32 mouse cellular contexts compared by ENCODE assay signal in genomic region chr15:56764019-56764418, GRCm38 (mm10).
DNase-seq lines count a peak whose midpoint lies in the region; ATAC-seq and TF ChIP-seq lines count a peak whose summit lies in the region.
"Had no signal": no experiment of that assay in that cellular context is flagged by ENCODE, and none has a peak within 500 bp of the region (broad histone marks: within the 10 kb centered on the region; RNA-seq: fewer than 3 reads in every experiment).

No protein-coding gene starts in this region.

- DNase-seq in gastrocnemius, postnatal 25 days, result peak; percentile 5
- no peak for DNase-seq in gastrocnemius, postnatal 4 days (ENCODE audit: low spot score in 2 of 2)
- peak; percentile 24 for DNase-seq in lung, embryonic 14.5 days
- no peak for DNase-seq in lung, postnatal 25 days (ENCODE audit: low spot score)
- DNase-seq in brain, adult 2 months (ENCODE audit: low read depth, low spot score), result peak; percentile 5
- DNase-seq: adrenal gland, adult 2 months; adrenal gland, postnatal 36 days; B cell, adult 2 months; cerebellum, adult 8-10 months; cerebellum, postnatal 25 days; gastrocnemius, postnatal 10 days; heart, postnatal 14 days; kidney, adult 9 months; kidney, postnatal 36 days; left cerebral cortex, postnatal 4 days; liver, postnatal 0 days; lung, postnatal 10 days; right cerebral cortex, adult 18-20 months; thymus, postnatal 4 days had no signal

- H3K4me1 ChIP-seq in lung, embryonic 14.5 days (ENCODE audit: insufficient read depth), result no peaks in the 10 kb centered on the region
- H3K4me1 ChIP-seq in small intestine, adult 2 months (ENCODE audit: control insufficient read depth, insufficient read depth, insufficient read length, low read length), result peaks cover 10% of the 10 kb centered on the region
- H3K4me1 ChIP-seq: forebrain, embryonic 15.5 days; hindbrain, embryonic 15.5 days; liver, embryonic 12.5 days had no signal

- no peak for TF ChIP-seq CTCF in lung, embryonic 14.5 days (IDR thresholded peaks at IDR 0.05; ENCODE audit: low read depth)
- TF ChIP-seq CTCF in small intestine, adult 2 months (IDR thresholded peaks at IDR 0.05; ENCODE audit: extremely low read depth, insufficient read length, insufficient replicate concordance, low read depth, low read length), result no peak

- WGBS in lung, embryonic 14.5 days, result 33% methylated on average over 5 of the region's 5 CpGs
- WGBS in small intestine, adult 2 months, result 31% methylated on average over 5 of the region's 5 CpGs

- no peak overlapping the region for H3K9ac ChIP-seq in lung, embryonic 14.5 days
- H3K9ac ChIP-seq: embryonic facial prominence, embryonic 12.5 days; forebrain, embryonic 15.5 days; heart, embryonic 13.5 days; hindbrain, embryonic 15.5 days; liver, embryonic 12.5 days; liver, postnatal 0 days; midbrain, embryonic 15.5 days had no signal

- no peaks in the 10 kb centered on the region for H3K9me3 ChIP-seq in lung, embryonic 14.5 days (ENCODE audit: low read depth, low read length)
- H3K9me3 ChIP-seq: embryonic facial prominence, embryonic 12.5 days; forebrain, embryonic 10.5 days; forebrain, embryonic 15.5 days; heart, embryonic 13.5 days; hindbrain, embryonic 10.5 days; hindbrain, embryonic 15.5 days; liver, embryonic 12.5 days; midbrain, embryonic 10.5 days; midbrain, embryonic 15.5 days had no signal

- ATAC-seq in lung, embryonic 14.5 days (ENCODE audit: insufficient read depth), result no peak; the same call in 1 of the 2 replicates
- no peak for ATAC-seq in cerebellum, adult (ENCODE audit: insufficient number of reproducible peaks, low FRiP score, low TSS enrichment)
- ATAC-seq: activated CD4-positive, CD25-positive, alpha-beta regulatory T cell, adult 4 months; forebrain, embryonic 15.5 days; liver, embryonic 12.5 days; liver, postnatal 0 days; midbrain, embryonic 15.5 days had no signal

- no peak overlapping the region for H3K4me3 ChIP-seq in lung, embryonic 14.5 days (ENCODE audit: low read depth, low read length)
- H3K4me3 ChIP-seq in small intestine, adult 2 months (ENCODE audit: low read depth, low read length), result no peak overlapping the region
- H3K4me3 ChIP-seq: embryonic facial prominence, embryonic 12.5 days; forebrain, embryonic 10.5 days; forebrain, embryonic 15.5 days; heart, embryonic 13.5 days; hindbrain, embryonic 10.5 days; hindbrain, embryonic 15.5 days; layer of hippocampus, adult 2 months; liver, embryonic 12.5 days; midbrain, embryonic 10.5 days; midbrain, embryonic 15.5 days had no signal

- H3K27me3 ChIP-seq in lung, embryonic 14.5 days (ENCODE audit: insufficient read depth, low read length), result no peaks in the 10 kb centered on the region
- no peaks in the 10 kb centered on the region for H3K27me3 ChIP-seq in small intestine, adult 2 months (ENCODE audit: control insufficient read depth, insufficient read depth, low read length)
- H3K27me3 ChIP-seq: embryonic facial prominence, embryonic 12.5 days; forebrain, embryonic 15.5 days; heart, embryonic 13.5 days; hindbrain, embryonic 15.5 days; liver, embryonic 12.5 days; midbrain, embryonic 15.5 days had no signal

- H3K36me3 ChIP-seq in lung, embryonic 14.5 days (ENCODE audit: insufficient read depth), result no peaks in the 10 kb centered on the region
- no peaks in the 10 kb centered on the region for H3K36me3 ChIP-seq in small intestine, adult 2 months (ENCODE audit: control insufficient read depth, insufficient read depth, low read length)
- H3K36me3 ChIP-seq: embryonic facial prominence, embryonic 12.5 days; forebrain, embryonic 10.5 days; forebrain, embryonic 15.5 days; heart, embryonic 13.5 days; hindbrain, embryonic 10.5 days; hindbrain, embryonic 15.5 days; liver, embryonic 12.5 days; midbrain, embryonic 10.5 days; midbrain, embryonic 15.5 days had no signal

- no peak overlapping the region for H3K4me2 ChIP-seq in lung, embryonic 14.5 days
- H3K4me2 ChIP-seq: embryonic facial prominence, embryonic 12.5 days; forebrain, embryonic 15.5 days; heart, embryonic 13.5 days; hindbrain, embryonic 15.5 days; liver, embryonic 12.5 days; midbrain, embryonic 15.5 days had no signal

- no peak overlapping the region for H3K27ac ChIP-seq in lung, embryonic 14.5 days (ENCODE audit: low read depth)
- H3K27ac ChIP-seq in small intestine, adult 2 months (ENCODE audit: insufficient read depth, low read depth, low read length), result peak overlapping the region; percentile 83
- H3K27ac ChIP-seq: embryonic facial prominence, embryonic 12.5 days; forebrain, embryonic 10.5 days; forebrain, embryonic 15.5 days; heart, embryonic 13.5 days; hindbrain, embryonic 10.5 days; hindbrain, embryonic 15.5 days; layer of hippocampus, adult 2 months; liver, embryonic 12.5 days; midbrain, embryonic 10.5 days; midbrain, embryonic 15.5 days had no signal

- TF ChIP-seq POLR2A in small intestine, adult 2 months (IDR thresholded peaks at IDR 0.05; ENCODE audit: low read depth, low read length), result no peak

Comparison
In these comparisons a context has a peak if more than half of its experiments do, and no peak if none do; other contexts are left out.
1. DNase-seq: peak in gastrocnemius, postnatal 25 days (single experiment), lung, embryonic 14.5 days (single experiment) and brain, adult 2 months (single experiment); none in gastrocnemius, postnatal 4 days (0 of 2) and lung, postnatal 25 days (single experiment).